Mouse (Mus musculus): ENCODE data around the gene Mt2. TPM values are rescaled to one million over a fixed set of nuclear protein-coding genes. Genes with fewer than 3 reads are reported as not detected.

Gene Mt2
- 56.7 and 224 TPM in 2 replicates for polyA plus RNA-seq (2012; rRNA removed)

DNA sequence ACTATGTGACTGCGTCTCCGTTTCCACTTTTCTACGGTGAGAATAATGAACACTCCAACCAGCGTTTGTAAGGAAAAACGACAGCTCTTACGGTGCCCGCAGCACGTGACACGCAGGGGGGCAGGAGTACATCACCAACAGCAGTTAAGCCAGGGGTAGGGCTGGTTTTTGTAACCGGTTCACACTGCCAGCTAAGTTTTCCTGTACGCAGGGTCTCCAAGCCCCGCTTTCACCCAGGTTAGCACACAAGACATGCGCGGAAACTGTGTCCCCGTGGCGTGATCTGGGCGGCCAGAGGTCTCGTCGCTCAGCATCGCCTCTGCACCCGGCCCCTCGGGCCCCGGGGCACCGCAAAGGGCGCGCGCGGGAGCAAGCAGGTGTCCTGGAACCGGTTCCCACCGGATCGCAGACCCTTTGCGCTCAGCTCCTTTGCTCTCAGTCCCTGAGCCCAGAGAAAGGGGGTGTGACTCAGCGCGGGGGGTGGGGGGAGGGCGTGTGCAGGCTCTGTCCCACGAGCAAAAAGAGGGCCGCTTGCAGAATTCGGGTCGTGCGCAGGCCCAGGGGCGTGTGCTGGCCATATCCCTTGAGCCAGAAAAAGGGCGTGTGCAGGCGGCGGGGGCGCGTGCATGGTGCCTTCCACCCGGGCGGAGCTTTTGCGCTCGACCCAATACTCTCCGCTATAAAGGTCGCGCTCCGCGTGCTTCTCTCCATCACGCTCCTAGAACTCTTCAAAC is at the start of gene Mt2:
Gene Mt2 (plus strand): TSS at position 590 of the 734 bp plus-strand sequence.

DNA sequence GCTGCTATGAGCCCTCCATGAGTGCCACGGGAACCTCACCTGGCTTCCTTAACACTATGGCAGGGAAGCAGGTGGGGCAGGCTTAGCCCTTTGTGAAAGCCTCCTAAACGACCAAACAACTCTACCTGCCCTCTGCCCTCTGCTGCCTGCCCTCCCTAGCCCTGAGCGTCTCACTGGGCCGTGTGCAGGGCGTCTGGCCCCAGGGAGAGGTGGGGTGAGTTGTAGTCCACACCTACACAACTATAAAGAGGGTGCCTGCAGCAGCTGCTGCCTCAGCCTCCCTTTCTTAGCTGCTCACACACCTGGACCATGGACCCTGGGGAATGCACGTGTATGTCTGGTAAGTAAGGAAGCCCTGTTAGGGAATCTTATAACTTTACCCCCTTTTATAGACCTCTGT is 35.5 kb upstream of the Mt2 start, which contains the start of gene Mt4:
Gene Mt4 (plus strand): TSS at position 265 of the 400 bp plus-strand sequence.

DNA sequence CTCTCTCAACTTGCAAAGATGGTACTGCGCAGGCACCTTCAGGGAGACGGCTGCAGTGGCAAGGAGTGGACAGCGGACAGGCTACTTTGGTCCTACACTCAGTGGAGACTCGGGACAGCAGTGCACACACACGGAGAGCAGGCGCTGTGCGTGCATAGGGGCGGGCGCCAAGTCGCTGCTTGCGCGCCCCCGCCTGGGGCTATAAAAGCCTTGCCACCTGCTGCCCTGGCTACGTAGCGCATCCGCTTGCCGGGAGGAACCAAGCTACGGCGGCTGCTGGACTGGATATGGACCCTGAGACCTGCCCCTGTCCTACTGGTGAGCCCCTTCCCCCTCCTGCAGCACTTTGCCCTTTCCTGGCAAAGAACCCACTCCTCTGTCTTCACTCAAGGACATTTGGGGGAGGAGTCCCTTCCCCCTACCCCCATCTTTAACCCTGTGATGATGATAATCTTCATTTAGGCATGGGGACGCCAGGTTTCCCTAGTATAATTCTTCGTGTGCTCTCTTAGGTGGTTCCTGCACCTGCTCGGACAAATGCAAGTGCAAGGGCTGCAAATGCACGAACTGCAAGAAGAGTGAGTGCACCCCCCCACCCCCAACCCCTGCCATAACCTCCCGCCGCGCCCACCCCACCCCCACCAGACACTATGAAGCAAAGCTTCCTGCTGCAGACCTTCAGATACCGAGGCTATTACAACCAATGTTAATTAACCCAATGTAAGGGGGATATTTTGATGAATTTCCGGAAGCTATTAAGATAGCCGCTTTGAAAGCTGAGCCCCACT is 19.8 kb upstream of the Mt2 start, which contains the start of gene Mt3:
Gene Mt3 (plus strand): TSS at position 95 of the 788 bp plus-strand sequence.

DNA sequence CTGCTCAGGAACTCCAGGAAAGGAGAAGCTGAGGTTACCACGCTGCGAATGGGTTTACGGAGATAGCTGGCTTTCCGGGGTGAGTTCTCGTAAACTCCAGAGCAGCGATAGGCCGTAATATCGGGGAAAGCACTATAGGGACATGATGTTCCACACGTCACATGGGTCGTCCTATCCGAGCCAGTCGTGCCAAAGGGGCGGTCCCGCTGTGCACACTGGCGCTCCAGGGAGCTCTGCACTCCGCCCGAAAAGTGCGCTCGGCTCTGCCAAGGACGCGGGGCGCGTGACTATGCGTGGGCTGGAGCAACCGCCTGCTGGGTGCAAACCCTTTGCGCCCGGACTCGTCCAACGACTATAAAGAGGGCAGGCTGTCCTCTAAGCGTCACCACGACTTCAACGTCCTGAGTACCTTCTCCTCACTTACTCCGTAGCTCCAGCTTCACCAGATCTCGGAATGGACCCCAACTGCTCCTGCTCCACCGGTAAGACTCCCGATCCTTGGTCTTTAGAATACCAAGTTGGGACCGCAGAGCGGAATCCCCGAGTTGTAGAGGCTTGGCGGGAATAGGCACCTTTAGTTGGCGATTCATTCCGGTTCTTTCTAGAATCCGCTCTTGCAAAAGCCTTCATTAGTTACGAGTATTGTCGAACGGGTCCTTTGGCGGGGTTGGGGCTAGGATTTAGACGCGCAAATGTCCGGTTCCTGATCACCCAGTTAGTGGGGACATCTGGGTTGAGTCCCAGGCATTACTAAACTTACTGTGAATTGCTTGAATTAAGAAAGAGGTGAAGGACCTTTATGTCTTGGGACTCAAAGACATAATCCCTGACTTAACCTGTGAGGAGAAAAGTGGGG is 6.6 kb downstream of the Mt2 start, which contains the start of gene Mt1:
Gene Mt1 (plus strand): TSS at position 226 of the 856 bp plus-strand sequence.

DNA sequence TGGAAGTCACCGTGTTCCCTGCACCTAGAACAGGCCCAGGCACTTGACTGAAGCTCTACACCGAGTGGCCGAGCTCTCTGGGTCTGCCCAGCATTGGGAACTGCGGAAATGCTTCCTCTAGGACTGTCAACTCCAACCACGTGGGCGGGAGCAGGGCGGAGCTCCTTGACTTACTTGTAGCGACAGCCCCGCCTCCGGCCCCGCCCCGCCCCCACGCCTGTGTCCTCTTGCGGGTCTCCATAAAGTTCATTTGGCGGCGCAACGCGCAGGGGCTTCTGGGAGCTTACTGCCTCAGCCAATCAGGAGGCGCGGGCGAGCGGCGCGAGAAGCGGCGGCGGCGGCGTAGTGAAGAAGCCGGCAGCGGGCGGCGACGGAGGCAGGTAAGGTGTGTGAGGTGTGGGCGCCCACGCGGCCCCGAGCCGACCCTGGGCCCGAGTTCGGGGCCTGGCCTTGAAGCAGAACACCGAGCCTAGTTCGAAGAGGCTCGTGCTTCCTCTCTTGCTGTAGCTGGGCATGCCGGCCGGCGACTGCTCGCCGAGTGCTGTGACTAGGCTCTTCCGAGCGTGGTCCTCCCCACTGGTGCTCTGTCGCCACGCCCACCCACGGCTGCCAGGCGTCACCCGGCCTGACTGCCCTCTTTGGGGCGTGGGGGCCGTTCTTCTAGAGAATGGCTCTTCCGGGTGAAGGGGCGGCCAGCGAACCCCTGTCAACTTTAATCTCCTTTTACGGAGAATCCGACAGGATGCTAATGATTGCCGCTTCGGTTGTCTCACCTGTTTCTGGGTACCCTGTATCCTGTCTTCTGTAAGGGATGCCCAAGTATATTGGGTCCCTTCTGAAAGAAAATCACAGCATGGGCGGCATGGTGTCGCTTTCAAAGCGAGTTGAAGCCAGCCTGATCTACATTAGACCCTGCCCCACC is 42.0 kb downstream of the Mt2 start, which contains the start of gene Nup93:
Gene Nup93 (plus strand): TSS at position 313 of the 922 bp plus-strand sequence.

Other genes starting within 250 kb of the Mt2 start
- 94.1 and 95.6 TPM in 2 replicates for gene Amfr, start 159.8 kb upstream of the Mt2 start, polyA plus RNA-seq (2012; rRNA removed)
- gene Nudt21, start 135.6 kb upstream of the Mt2 start, polyA plus RNA-seq (2012; rRNA removed), result 58.2 and 66.2 TPM in 2 replicates
- 17.8 and 17.9 TPM in 2 replicates for gene Ogfod1, start 135.5 kb upstream of the Mt2 start, polyA plus RNA-seq (2012; rRNA removed)
- gene Bbs2, start 73.7 kb upstream of the Mt2 start, polyA plus RNA-seq (2012; rRNA removed), result 54.6 and 58.2 TPM in 2 replicates
- 0.32 TPM in 1 of 2 replicates, not detected in the other for gene Mt4, start 35.5 kb upstream of the Mt2 start, polyA plus RNA-seq (2012; rRNA removed)
- 311 and 364 TPM in 2 replicates for gene Mt3, start 20.1 kb upstream of the Mt2 start, polyA plus RNA-seq (2012; rRNA removed)
- gene Mt1, start 6.4 kb downstream of the Mt2 start, polyA plus RNA-seq (2012; rRNA removed), result 129 and 265 TPM in 2 replicates
- 42.7 and 46.6 TPM in 2 replicates for gene Nup93, start 41.9 kb downstream of the Mt2 start, polyA plus RNA-seq (2012; rRNA removed)
- gene Slc12a3, start 156.5 kb downstream of the Mt2 start, polyA plus RNA-seq (2012; rRNA removed), result 0.17 and 0.37 TPM in 2 replicates
- gene Herpud1, start 213.8 kb downstream of the Mt2 start, polyA plus RNA-seq (2012; rRNA removed), result 61.6 and 63.6 TPM in 2 replicates

All from central nervous system, embryonic 18 days (tissue).